Mouse (Mus musculus) embryonic facial prominence, embryonic 14.5 days (tissue): ENCODE results near the gene Smlr1. TPM values are rescaled to one million over a fixed set of nuclear protein-coding genes. Genes with fewer than 3 reads are reported as not detected.

Experiments used
- polyA plus RNA-seq: library from polyadenylated mRNA; unstranded; fragments of >200 nt; fragmentation: Nextera tagmentation; extraction: Ambion mirVana; gene quantifications from 2 replicates; pipeline ENCODE4 v1.2.1, GENCODE M21; 2014

Smlr1 gene
- polyA plus RNA-seq, 1 experiment from 2014 or later: not detected

Other genes starting within 250 kb of the Smlr1 start
- gene Akap7, start 228.4 kb downstream of the Smlr1 start, polyA plus RNA-seq: 17.5 and 19.3 TPM in 2 replicates
- gene Epb41l2, start 176.5 kb downstream of the Smlr1 start, polyA plus RNA-seq: 86.7 and 90.3 TPM in 2 replicates